Mouse (Mus musculus) telencephalon, adult 2 months (tissue): ENCODE measurements at regions not wholly inside any gene's neighbourhood (a gene's known extent, or its start where the extent isn't known, plus 50 kb on each side); places are given as distances from the start of the nearest gene placed in this dataset.

ENCODE experiments used
- DNase-seq: peaks from one replicate; pipeline ENCODE4 v3.0.0-alpha.2; 2011; ENCODE audit warnings: low read depth, low spot score

DNA sequence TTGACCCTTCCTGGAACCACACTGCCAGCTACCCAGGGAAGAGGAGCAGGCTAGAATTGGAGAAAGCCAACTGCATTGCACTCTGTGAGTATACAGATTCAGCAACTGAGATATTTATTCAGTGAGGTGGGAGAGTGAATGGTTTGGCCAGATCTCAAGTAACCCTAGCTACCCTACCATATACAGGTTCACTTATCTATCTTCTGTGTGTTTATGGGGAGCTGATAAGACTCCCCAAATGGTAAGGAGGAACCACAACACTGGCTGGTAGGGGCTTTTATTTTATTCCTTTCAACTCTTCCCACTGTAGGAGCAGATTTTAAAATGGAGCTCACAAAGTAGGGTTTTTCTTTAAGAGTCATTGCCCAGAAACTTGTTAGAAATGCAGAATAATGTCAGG lies 62.9 kb downstream of the Arrdc3 start:
- no peak for DNase-seq

GRCm38 (mm10) chr13:80947705-80948104 lies 64.5 kb downstream of the Arrdc3 start:
- peak; percentile 88 for DNase-seq

- no peak for DNase-seq
These were observed 66.0 kb downstream of the Arrdc3 start for GRCm38 (mm10) chr13:80949133-80949697.

DNA sequence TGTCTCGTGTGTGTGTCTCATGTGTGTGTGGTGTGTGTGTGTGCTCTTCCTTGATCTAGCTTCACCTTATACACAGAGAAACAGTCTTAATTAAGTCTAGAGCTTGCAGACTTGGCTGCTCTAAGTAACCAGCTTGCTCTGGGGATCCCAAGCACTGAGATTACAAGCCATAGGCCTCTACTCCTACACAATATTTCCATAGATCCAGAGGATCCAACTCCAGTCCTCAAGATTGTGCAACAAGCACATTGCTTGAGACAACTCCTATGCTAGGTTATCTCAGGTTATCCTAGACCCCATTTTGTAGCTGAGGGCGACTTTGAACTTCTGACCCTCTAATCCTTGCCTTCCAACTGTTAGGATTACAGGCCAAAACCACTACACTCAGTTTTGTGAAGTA lies 67.1 kb downstream of the Arrdc3 start:
- no peak for DNase-seq

DNA sequence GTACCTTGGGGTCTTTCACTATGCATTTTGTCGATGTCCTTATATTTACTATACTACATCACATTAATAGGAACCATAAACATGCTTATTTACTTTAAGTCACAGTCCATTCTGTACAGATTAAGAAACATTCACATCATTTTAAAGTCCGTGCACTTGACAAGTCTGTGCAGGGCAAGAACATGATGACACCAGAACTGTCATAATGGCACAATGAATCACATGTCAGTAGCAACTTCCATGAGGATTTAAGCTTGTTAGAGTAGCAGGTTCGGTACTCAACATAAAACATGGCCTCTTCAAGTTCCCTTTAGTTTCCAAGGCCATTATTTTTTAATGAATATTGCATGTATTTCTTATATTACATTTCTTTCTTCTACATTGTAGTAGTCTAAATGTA lies 67.6 kb downstream of the Arrdc3 start:
- no peak for DNase-seq

DNA sequence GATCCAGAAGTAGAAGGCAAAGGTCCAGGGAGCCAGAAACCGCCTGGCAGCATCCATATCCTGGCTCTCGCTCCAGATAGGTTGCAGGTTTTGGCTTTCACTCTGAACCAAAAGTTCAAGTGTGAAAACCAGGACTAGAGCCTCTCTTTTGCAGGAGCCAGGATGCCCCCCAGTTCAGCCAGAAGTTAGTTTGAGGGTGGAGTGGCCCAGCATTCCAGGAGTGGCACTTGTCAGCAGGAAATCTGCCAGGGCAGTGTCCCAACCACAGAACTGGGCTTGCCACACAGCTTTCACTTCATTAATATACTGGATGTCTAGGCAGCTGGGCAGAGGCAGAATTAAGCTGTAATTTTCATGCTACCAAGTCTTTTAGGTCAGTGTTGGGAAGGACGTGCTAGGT lies 68.1 kb downstream of the Arrdc3 start:
- DNase-seq, result no peak

- DNase-seq, result no peak
These were observed 69.7 kb downstream of the Arrdc3 start for GRCm38 (mm10) chr13:80952851-80953250.

DNA sequence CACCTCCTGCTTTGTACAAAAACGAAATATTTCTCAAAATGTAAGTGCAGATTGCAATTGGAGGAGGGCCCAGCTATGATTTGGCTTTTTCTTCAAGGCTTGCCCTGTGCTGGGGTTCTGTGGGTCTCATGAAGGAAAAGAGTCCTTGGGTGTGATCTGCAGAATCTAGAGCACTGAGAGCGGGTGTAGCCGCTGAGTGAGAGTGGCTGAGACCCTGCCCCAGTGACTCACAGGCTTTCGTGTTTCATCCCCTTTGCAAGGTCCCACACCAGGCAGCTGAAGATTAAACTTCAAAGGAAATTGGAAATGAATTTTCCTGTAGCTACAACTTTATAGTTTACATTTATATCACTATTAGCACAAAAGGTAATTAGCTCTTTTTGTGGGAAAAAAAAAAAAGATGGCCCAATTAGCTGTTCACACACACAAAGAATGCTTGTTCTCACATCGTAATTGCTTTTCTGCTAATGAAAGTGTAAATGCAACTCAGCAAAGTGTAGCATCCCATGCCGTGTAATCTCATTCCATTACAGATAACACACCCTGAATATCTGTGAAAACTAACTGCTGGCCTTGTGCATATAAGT lies 71.0 kb downstream of the Arrdc3 start:
- no peak for DNase-seq

DNA sequence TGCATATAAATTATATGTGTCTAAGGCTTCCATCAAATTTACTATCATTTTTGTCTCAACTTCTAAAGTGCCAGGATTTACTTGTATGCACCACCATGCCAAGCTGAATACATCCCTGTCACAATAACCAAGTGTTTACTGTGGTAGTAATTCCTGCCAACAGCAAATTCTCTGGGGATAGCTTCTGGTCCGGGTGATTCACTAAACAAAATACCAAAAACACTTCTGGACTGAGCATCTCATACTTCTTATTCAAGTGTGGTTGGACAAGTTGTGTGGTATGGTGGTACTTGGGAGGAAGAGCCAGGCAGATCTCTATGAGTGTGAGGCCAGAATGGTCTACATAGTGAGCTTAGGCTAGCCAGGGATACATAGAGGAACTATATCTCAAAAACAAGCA lies 73.8 kb downstream of the Arrdc3 start:
- no peak for DNase-seq

- no peak for DNase-seq
These were observed 74.4 kb downstream of the Arrdc3 start for GRCm38 (mm10) chr13:80957419-80958139.

DNA sequence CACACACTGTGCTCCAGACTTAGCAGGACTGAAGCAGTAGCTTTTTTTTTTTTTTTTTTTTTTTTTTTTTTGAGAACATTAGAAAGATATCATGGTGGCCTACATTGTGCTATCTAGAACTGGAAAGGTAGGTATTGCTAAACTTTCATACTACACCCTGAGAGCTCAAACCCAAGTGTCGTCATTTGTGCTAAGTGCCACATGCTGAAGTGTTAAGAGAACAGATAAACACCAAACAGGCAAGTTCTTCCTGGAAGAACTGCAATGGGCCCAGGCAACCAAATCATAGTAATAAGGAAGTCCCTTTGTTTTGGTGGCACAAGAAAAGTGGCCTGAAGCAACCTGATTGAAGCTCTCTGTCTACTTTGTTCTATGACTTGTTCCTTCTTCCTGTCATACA lies 76.6 kb downstream of the Arrdc3 start:
- DNase-seq, result no peak

DNA sequence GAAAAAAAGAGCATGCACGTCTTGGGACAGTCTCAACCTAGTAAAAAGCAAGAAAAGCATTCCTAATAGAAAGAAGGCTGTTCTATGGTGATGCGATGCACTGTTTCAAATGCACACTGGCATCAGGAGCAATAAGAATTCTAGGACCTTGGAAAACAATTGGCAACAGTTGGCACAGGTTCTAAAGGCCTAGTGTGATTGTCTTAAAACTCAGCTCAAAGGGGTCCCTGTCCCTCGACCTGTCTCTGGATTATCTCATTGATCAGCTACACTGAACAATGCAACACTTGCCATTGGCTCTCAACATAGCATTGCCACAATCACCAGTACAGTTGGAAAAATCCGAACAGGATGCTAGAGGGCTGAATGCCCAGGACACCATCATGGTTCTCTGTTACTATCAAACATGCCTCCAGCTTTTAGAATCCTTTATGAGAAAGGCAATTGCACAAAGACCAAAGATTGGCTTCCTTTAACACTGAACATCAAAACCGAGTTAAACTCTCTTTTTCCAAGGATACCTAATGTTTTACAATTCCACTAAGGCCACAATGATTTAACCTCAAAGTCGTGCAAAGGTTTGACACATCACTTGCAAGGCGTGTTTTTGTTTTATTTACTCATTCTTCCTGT lies 78.9 kb downstream of the Arrdc3 start:
- no peak for DNase-seq

- peak; percentile 43 for DNase-seq
These were observed 79.8 kb downstream of the Arrdc3 start for GRCm38 (mm10) chr13:80962789-80963590.

- DNase-seq, result no peak
These were observed 80.4 kb downstream of the Arrdc3 start for GRCm38 (mm10) chr13:80963591-80963940.

GRCm38 (mm10) chr13:80971664-80972063 lies 88.5 kb downstream of the Arrdc3 start:
- DNase-seq, result peak; percentile 43

DNA sequence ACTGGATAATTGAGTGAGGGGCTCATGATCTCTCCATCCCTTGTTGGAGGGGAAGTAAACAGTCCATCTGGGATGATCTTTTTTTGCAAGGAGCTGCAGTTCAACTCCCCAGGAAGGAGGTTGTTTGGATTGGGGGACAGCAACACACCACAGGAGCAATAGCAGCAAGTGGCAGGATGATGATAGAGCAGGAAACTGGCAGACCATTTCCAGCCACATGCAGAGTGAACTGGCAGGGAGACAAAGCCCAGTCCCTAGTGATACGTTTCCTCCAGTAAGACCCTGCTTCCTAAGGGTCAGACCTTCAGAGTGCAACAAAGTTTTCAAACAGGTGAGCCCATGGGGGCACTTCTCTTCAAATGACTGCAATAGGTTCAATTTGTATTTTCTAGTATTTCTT lies 91.2 kb downstream of the Arrdc3 start:
- DNase-seq, result no peak

DNA sequence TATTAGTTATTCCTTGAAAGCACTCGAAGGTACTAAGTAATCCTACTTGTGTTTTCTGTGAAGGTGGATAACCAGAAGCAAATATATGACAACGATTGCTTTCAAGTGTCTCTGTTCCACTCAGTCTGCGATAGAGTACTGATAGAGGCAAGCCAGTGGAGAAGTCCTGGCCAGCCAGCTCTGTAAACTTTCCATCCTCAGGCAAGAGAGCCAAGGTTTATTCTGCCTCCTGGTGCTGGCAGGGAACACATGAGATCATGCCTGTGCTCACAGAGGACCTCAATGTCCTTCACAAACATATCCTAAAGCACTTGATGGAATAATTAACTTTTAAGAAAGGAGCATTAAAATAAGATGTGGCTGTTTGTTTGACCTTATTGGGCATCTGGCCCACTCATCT lies 94.1 kb downstream of the Arrdc3 start:
- DNase-seq, result no peak

DNA sequence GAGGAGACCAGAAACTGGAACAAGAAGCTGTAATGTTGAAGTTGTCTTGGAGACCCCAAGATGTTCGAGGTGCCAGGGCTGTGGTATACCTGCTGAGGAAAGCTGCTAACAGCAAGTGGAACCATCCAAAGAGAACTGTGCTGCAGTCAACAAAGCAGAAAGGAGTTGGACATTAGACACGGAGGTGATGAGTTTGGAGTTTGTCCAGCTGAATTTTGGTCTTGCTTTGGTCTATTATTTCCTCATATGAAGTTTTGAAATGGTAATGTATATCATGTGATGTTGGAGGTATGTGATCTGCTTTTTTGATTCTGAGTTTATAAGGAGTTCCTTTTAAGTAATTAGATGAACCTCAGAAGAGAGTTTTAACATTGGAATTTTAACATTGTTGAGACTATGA lies 98.0 kb downstream of the Arrdc3 start:
- no peak for DNase-seq

DNA sequence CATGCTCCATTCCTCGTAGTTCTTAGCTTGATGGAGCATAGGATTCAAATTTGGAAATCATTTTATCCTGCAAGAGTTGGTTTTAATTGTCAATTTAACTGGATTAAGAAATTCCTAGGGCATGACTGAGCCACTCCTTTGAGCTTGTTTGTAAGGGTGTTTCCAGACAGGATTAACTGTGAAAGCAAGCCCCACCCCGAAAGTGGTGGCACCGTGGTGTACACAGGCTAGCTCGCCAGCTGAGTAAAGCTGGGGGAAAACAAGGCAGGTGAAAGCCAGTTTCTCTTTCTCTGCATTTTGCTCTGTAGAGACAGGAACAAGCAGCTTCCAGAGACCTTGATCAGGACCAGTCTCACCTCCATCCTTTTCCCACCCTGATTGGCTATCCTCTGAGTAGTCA lies 103.5 kb downstream of the Arrdc3 start:
- no peak for DNase-seq

- DNase-seq, result peak; percentile 6
These were observed 106.6 kb downstream of the Arrdc3 start for GRCm38 (mm10) chr13:80989756-80990155.

DNA sequence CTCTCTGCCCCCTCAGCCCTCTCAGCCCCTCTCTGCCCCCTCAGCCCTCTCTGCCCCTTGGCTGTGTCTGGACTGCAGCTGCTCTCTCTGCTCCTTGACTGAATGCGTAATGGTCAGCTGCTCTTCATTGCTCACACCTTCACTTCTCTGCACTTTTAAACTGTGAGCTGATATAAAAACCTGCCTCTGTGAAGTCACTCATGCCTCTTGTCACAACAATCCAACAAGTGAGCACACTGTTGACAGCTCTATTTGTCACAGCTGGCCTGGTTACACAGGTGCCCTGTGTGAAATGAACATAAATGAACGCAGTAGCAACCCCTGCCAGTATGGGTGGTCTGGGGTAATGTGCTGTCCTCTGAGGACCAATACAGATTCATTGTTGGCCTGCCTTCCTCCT lies 109.2 kb downstream of the Arrdc3 start:
- DNase-seq, result no peak
